Mouse (Mus musculus) liver, embryonic 12.5 days (tissue): ENCODE measurements around the gene Lpcat3. TPM values are rescaled to one million over a fixed set of nuclear protein-coding genes. Genes with fewer than 3 reads are reported as not detected.

Experiments used
- ATAC-seq: fragments of 200-750 bp; cut with Nextera tagmentation; 2 replicates; pipeline ENCODE4 v1.8.0; 2017; ENCODE audit warnings: moderate number of reproducible peaks, mild to moderate bottlenecking, moderate library complexity
- H3K27ac ChIP-seq: fragments of 300-500 bp; sonication (generic); 2 replicates; pipeline ENCODE4 v1.5.1; 2016; ENCODE audit warnings: mild to moderate bottlenecking
- H3K27me3 ChIP-seq: fragments of 300-500 bp; sonication (generic); replicated peaks from 2 replicates; pipeline ENCODE4 v1.6.1; 2016; ENCODE audit warnings: mild to moderate bottlenecking, moderate library complexity
- H3K36me3 ChIP-seq: fragments of 300-500 bp; sonication (generic); 2 replicates; pipeline ENCODE4 v1.6.1; 2016; ENCODE audit warnings: mild to moderate bottlenecking, moderate library complexity
- H3K4me1 ChIP-seq: fragments of 300-500 bp; sonication (generic); 2 replicates; pipeline ENCODE4 v1.6.1; 2016
- H3K4me2 ChIP-seq: fragments of 300-500 bp; sonication (generic); 2 replicates; pipeline ENCODE4 v1.6.1; 2016; ENCODE audit warnings: mild to moderate bottlenecking, moderate library complexity
- H3K4me3 ChIP-seq: fragments of 300-500 bp; sonication (generic); 2 replicates; pipeline ENCODE4 v1.5.1; 2016; ENCODE audit warnings: mild to moderate bottlenecking, moderate library complexity
- H3K9ac ChIP-seq: fragments of 300-500 bp; sonication (generic); 2 replicates; pipeline ENCODE4 v1.6.1; 2016; ENCODE audit warnings: mild to moderate bottlenecking, moderate library complexity
- H3K9me3 ChIP-seq: fragments of 300-500 bp; sonication (generic); replicated peaks from 2 replicates; pipeline ENCODE4 v1.6.1; 2016; ENCODE audit warnings: mild to moderate bottlenecking, moderate library complexity
- WGBS: fragments of 180-500 bp; shearing (Covaris S2); methylation state at CpG from one replicate; pipeline ENCODE4 v1.1.7; 2016; ENCODE audit not compliant: insufficient replicate concordance; 5-methylcytosine and 5-hydroxymethylcytosine counted together
- microRNA counts: library from miRNA; unstranded; fragments of <30 nt; microRNA quantifications from one replicate; lab custom pipeline; 2017
- microRNA-seq: library from miRNA; unstranded; fragments of <30 nt; microRNA quantifications from one replicate; pipeline ENCODE4, GENCODE M21; 2017
- polyA plus RNA-seq: library from polyadenylated mRNA; unstranded; fragments of >200 nt; fragmentation: Nextera tagmentation; extraction: Ambion mirVana; gene quantifications from 2 replicates; pipeline ENCODE4 v1.2.1, GENCODE M21; 2016

Gene Lpcat3
- polyA plus RNA-seq, 1 experiment from 2014 or later: 67.1 TPM

DNA sequence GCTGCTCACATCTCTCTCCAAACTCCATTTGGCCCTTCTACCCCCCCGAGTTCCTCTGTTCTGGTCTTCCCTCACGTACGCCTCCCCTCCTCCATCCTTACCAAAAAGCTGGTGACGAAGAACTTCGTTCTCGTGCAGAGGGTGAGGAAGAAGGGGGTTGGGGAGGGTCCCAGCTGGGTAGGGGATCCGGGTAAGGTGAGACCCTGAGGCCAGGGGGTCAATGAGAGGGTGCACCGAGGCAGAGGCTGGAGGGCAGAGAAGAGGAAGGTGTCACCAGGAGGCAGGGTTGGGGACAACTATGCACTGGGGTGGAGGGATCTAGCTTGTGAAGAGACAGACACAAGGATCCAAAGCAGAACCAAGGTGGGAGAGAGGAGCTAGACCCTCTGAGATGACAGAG lies 80.8 kb downstream of the Lpcat3 start:
- ATAC-seq: no peak
- H3K4me2 ChIP-seq: no peak overlapping the region
- H3K4me1 ChIP-seq: peaks cover 52% of the 10 kb centered on the region
- peaks cover 11% of the 10 kb centered on the region for H3K36me3 ChIP-seq
- 67% methylated on average over 8 of the region's 8 CpGs for WGBS
- 0 out of 2 replicates have a peak, but pooled peaks cover 2% of the 10 kb centered on the region for H3K27me3 ChIP-seq
- no peak overlapping the region for H3K4me3 ChIP-seq
- no peak overlapping the region for H3K9ac ChIP-seq
- no peaks in the 10 kb centered on the region for H3K9me3 ChIP-seq
- no peak overlapping the region for H3K27ac ChIP-seq

DNA sequence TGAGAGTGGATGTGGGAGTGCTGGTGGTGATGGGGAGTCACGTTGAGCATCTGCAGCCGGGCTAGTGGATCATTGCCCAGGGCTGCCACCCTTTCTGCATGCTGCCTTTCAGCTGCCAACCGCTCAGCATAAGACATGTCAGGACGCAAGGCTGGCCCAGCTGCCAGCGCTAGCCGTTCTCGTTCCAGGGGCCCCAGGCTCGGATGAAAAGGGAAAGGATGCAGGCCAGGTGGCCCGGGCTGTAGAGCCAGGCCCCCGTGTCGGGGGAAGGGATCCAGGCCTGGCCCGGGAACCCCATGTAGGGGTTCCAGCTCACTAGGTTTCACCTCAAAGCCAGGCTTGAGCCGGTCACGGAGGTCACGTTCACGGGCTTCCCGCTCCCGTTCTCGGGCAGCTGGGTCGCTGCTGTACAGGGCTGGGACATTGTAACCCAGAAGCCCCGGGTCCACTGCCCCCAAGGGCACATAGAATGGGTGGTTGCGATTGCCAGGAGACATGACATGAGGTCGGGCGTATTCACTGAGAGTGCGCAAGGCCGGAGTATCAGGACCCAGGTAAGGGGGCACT lies 82.0 kb downstream of the Lpcat3 start:
- no peak for ATAC-seq
- Histone ChIP-seq H3K27me3 (0 out of 2 replicates have a peak, but pooled peaks cover 2% of the 10 kb centered on the region), H3K4me1 (peaks cover 40% of the 10 kb centered on the region), H3K4me2 (peak overlapping the region; percentile 99), H3K9ac (peak overlapping the region; percentile 62), H3K4me3 (peak overlapping the region; percentile 72), H3K27ac (peak overlapping the region; percentile 85), H3K36me3 (peaks cover 19% of the 10 kb centered on the region), H3K9me3 (no peaks in the 10 kb centered on the region)
- WGBS: 72% methylated on average over 26 of the region's 26 CpGs

- peak; percentile 78 for ATAC-seq
- Histone ChIP-seq H3K4me3 (peak overlapping the region; percentile 72), H3K27ac (peak overlapping the region; percentile 85), H3K36me3 (peaks cover 19% of the 10 kb centered on the region), H3K9ac (peak overlapping the region; percentile 91), H3K27me3 (0 out of 2 replicates have a peak, but pooled peaks cover 2% of the 10 kb centered on the region), H3K4me2 (peak overlapping the region; percentile 99), H3K4me1 (peaks cover 31% of the 10 kb centered on the region), H3K9me3 (no peaks in the 10 kb centered on the region)
- WGBS: under 1% methylated on average over 85 of the region's 85 CpGs
These were observed 82.9 kb downstream of the Lpcat3 start for GRCm38 (mm10) chr6:124745490-124746295.

- 30% methylated on average over 8 of the region's 8 CpGs for WGBS
- peak overlapping the region; percentile 85 for H3K27ac ChIP-seq
- peaks cover 19% of the 10 kb centered on the region for H3K36me3 ChIP-seq
- H3K4me1 ChIP-seq: peaks cover 30% of the 10 kb centered on the region
- H3K4me3 ChIP-seq: peak overlapping the region; percentile 72
- H3K9me3 ChIP-seq: no peaks in the 10 kb centered on the region
- H3K9ac ChIP-seq: peak overlapping the region; percentile 91
- no peak for ATAC-seq
- H3K4me2 ChIP-seq: peak overlapping the region; percentile 99
- H3K27me3 ChIP-seq: 0 out of 2 replicates have a peak, but pooled peaks cover 2% of the 10 kb centered on the region
These were observed 83.4 kb downstream of the Lpcat3 start for GRCm38 (mm10) chr6:124746296-124746605.

GRCm38 (mm10) chr6:124746654-124747632 lies 84.1 kb downstream of the Lpcat3 start:
- H3K4me3 ChIP-seq: peak overlapping the region; percentile 72; the same call in 1 of the 2 replicates

DNA sequence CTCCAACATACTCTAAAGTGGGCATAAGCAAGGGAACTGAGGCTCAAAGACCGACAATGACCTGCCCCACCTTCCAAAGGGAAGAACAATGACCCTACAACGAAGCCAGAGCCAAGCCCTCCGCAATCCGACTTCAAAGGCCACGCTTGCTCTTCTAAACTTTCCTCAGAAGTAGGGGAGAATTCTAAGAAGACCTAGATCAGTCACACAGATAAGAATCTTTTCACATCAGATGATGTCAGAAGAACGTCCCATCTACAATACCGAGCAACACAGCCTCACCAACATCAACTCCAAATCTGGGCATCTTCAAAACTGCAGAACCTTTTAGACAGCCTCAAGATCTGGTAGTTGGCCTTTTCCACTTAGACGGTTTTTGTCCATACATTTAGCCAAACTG lies 87.6 kb downstream of the Lpcat3 start:
- H3K27me3 ChIP-seq: peaks cover 34% of the 10 kb centered on the region
- no peak overlapping the region for H3K4me2 ChIP-seq
- no peak for ATAC-seq
- H3K36me3 ChIP-seq: peaks cover 16% of the 10 kb centered on the region
- no peak overlapping the region for H3K9ac ChIP-seq
- 67% methylated on average over 8 of the region's 8 CpGs for WGBS
- no peak overlapping the region for H3K4me3 ChIP-seq
- H3K4me1 ChIP-seq: peaks cover 27% of the 10 kb centered on the region
- no peak overlapping the region for H3K27ac ChIP-seq
- H3K9me3 ChIP-seq: no peaks in the 10 kb centered on the region

More at GRCm38 (mm10) chr6:124746654-124747632, 84.1 kb downstream of the Lpcat3 start:
- H3K27ac ChIP-seq: no peak overlapping the region
- H3K4me1 ChIP-seq: peaks cover 24% of the 10 kb centered on the region
- H3K9me3 ChIP-seq: no peaks in the 10 kb centered on the region
- 0 out of 2 replicates have a peak, but pooled peaks cover 2% of the 10 kb centered on the region for H3K27me3 ChIP-seq
- peaks cover 19% of the 10 kb centered on the region for H3K36me3 ChIP-seq
- WGBS: 85% methylated on average over 7 of the region's 7 CpGs
- ATAC-seq: no peak
- H3K9ac ChIP-seq: no peak overlapping the region; the same call in 1 of the 2 replicates
- peak overlapping the region; percentile 99 for H3K4me2 ChIP-seq

DNA sequence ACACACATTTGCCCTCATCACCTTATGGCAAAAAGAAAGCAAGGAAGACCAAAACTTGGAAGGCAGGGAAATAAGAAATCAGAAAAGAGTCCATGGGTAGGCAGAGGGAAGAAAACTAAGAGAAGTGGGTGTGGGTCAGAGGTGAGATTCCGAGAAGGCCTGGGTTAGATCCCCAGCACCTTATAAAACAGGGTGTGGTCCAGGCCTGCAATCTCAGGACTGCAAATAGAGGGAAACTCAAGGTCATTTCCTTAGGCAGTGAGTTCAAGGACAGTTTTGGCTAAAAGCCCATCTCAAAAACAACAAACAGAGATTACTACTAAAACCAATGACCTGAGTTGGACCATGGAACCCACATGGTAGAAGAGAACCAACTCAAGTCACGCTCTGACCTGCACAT lies 91.0 kb downstream of the Lpcat3 start:
- H3K27ac ChIP-seq: no peak overlapping the region
- H3K9me3 ChIP-seq: no peaks in the 10 kb centered on the region
- H3K4me2 ChIP-seq: no peak overlapping the region
- ATAC-seq: no peak
- H3K4me1 ChIP-seq: peaks cover 37% of the 10 kb centered on the region
- no peak overlapping the region for H3K9ac ChIP-seq
- H3K4me3 ChIP-seq: no peak overlapping the region
- peaks cover 8% of the 10 kb centered on the region for H3K36me3 ChIP-seq
- peaks cover 66% of the 10 kb centered on the region for H3K27me3 ChIP-seq
- WGBS: 75% methylated on average over 2 of the region's 2 CpGs

MicroRNAs encoded within 50 kb of the gene (microRNA counts, 519-probe panel; counts per million panel counts)
- microRNA mmu-miR-141 (lab: Ali Mortazavi, UCI) (582 counts per million, percentile 70 among the panel's probes with 10 or more counts), microRNA mmu-miR-200c (lab: Ali Mortazavi, UCI) (3,747 counts per million, percentile 77 among the panel's probes with 10 or more counts)

Small RNA genes lying within 50 kb of the gene (microRNA-seq; reads per million reads assigned to microRNA genes)
- gene Mir141 (88.6 reads per million, percentile 47 among the genes with 10 or more reads in this experiment), gene Mir200c (634 reads per million, percentile 71 among the genes with 10 or more reads in this experiment)

Other genes starting within 250 kb of the Lpcat3 start
- gene Pex5, start 248.0 kb upstream of the Lpcat3 start, polyA plus RNA-seq: 26.3 and 26.5 TPM in 2 replicates
- gene Clstn3, start 198.2 kb upstream of the Lpcat3 start, polyA plus RNA-seq: 4.1 and 5.0 TPM in 2 replicates
- 4.4 and 4.5 TPM in 2 replicates for gene C1rl, start 169.9 kb upstream of the Lpcat3 start, polyA plus RNA-seq
- 4.5 and 4.6 TPM in 2 replicates for gene C1ra, start 150.6 kb upstream of the Lpcat3 start, polyA plus RNA-seq
- 15.9 and 16.6 TPM in 2 replicates for gene C1s1, start 120.7 kb upstream of the Lpcat3 start, polyA plus RNA-seq
- not detected in 2 replicates for gene C1rb, start 92.7 kb upstream of the Lpcat3 start, polyA plus RNA-seq
- not detected in 2 replicates for gene C1s2, start 26.9 kb upstream of the Lpcat3 start, polyA plus RNA-seq
- gene Emg1, start 49.2 kb downstream of the Lpcat3 start, polyA plus RNA-seq: 200 TPM in 2 replicates
- gene Phb2, start 49.3 kb downstream of the Lpcat3 start, polyA plus RNA-seq: 433 and 443 TPM in 2 replicates
- gene Ptpn6, start 75.7 kb downstream of the Lpcat3 start, polyA plus RNA-seq: 30.8 and 31.3 TPM in 2 replicates
- 109 and 116 TPM in 2 replicates for gene Grcc10, start 78.3 kb downstream of the Lpcat3 start, polyA plus RNA-seq
- gene Gm45234, start 93.0 kb downstream of the Lpcat3 start, polyA plus RNA-seq: not detected in 2 replicates
- 2.6 and 2.9 TPM in 2 replicates for gene Atn1, start 93.5 kb downstream of the Lpcat3 start, polyA plus RNA-seq
- 0.77 and 1.0 TPM in 2 replicates for gene Eno2, start 106.6 kb downstream of the Lpcat3 start, polyA plus RNA-seq
- not detected in 2 replicates for gene Lrrc23, start 116.7 kb downstream of the Lpcat3 start, polyA plus RNA-seq
- gene Spsb2, start 145.6 kb downstream of the Lpcat3 start, polyA plus RNA-seq: 9.9 and 10.8 TPM in 2 replicates
- gene Tpi1, start 151.3 kb downstream of the Lpcat3 start, polyA plus RNA-seq: 630 and 674 TPM in 2 replicates
- 87.5 and 94.1 TPM in 2 replicates for gene Usp5, start 166.5 kb downstream of the Lpcat3 start, polyA plus RNA-seq
- 193 TPM in 2 replicates for gene Cdca3, start 166.5 kb downstream of the Lpcat3 start, polyA plus RNA-seq
- gene Gnb3, start 177.2 kb downstream of the Lpcat3 start, polyA plus RNA-seq: 0.29 and 0.43 TPM in 2 replicates
- gene P3h3, start 194.7 kb downstream of the Lpcat3 start, polyA plus RNA-seq: 5.0 and 5.5 TPM in 2 replicates
- 0.08 and 0.17 TPM in 2 replicates for gene Gpr162, start 201.0 kb downstream of the Lpcat3 start, polyA plus RNA-seq
- 0.05 and 0.07 TPM in 2 replicates for gene Cd4, start 225.2 kb downstream of the Lpcat3 start, polyA plus RNA-seq
- gene Lag3, start 248.7 kb downstream of the Lpcat3 start, polyA plus RNA-seq: 0.32 and 0.33 TPM in 2 replicates